In genomic region chr3:89653231-89653954, GRCm38 (mm10) we compare ENCODE assay signal across 14 mouse cellular contexts.
DNase-seq lines count a peak whose midpoint lies in the region; ATAC-seq and TF ChIP-seq lines count a peak whose summit lies in the region.
"Had no signal": no experiment of that assay in that cellular context is flagged by ENCODE, and none has a peak within 500 bp of the region (broad histone marks: within the 10 kb centered on the region; RNA-seq: fewer than 3 reads in every experiment).

No protein-coding gene starts in this region.

- H3K27me3 ChIP-seq in stomach, embryonic 16.5 days (ENCODE audit: control insufficient read depth, insufficient read depth, low read length) = no peaks in the 10 kb centered on the region
- no peaks in the 10 kb centered on the region for H3K27me3 ChIP-seq in stomach, postnatal 0 days (ENCODE audit: control insufficient read depth, insufficient read depth, low read length)
- no peaks in the 10 kb centered on the region for H3K27me3 ChIP-seq in hindbrain, postnatal 0 days (ENCODE audit: insufficient read depth, low read length)
- no peaks in the 10 kb centered on the region for H3K27me3 ChIP-seq in neural tube, embryonic 15.5 days (replicated peaks)
- H3K27me3 ChIP-seq: embryonic facial prominence, embryonic 13.5 days had no signal

- TF ChIP-seq EP300 in stomach, postnatal 0 days (optimal IDR thresholded peaks at IDR 0.05) = no peak

- H3K4me2 ChIP-seq in stomach, embryonic 16.5 days (ENCODE audit: low read depth, low read length) = no peak overlapping the region
- no peak overlapping the region for H3K4me2 ChIP-seq in stomach, postnatal 0 days (replicated peaks; ENCODE audit: low read depth)
- H3K4me2 ChIP-seq in hindbrain, postnatal 0 days (ENCODE audit: low read depth, low read length) = no peak overlapping the region
- H3K4me2 ChIP-seq in neural tube, embryonic 15.5 days = no peak overlapping the region
- H3K4me2 ChIP-seq: embryonic facial prominence, embryonic 13.5 days; heart, embryonic 12.5 days had no signal

- H3K4me1 ChIP-seq in stomach, embryonic 16.5 days (ENCODE audit: control insufficient read depth, insufficient read depth, low read length) = 0 out of 2 replicates have a peak, but pooled peaks cover 2% of the 10 kb centered on the region
- H3K4me1 ChIP-seq in stomach, postnatal 0 days (replicated peaks; ENCODE audit: control insufficient read depth, insufficient read depth) = no peaks in the 10 kb centered on the region
- 0 out of 2 replicates have a peak, but pooled peaks cover 27% of the 10 kb centered on the region for H3K4me1 ChIP-seq in hindbrain, postnatal 0 days (ENCODE audit: insufficient read depth, low read length)
- peaks cover 55% of the 10 kb centered on the region for H3K4me1 ChIP-seq in neural tube, embryonic 15.5 days

- no peak overlapping the region for H3K4me3 ChIP-seq in stomach, embryonic 16.5 days (replicated peaks; ENCODE audit: low read length)
- H3K4me3 ChIP-seq in stomach, postnatal 0 days (ENCODE audit: low read depth, low read length) = no peak overlapping the region
- no peak overlapping the region for H3K4me3 ChIP-seq in hindbrain, postnatal 0 days (ENCODE audit: low read length)
- no peak overlapping the region for H3K4me3 ChIP-seq in neural tube, embryonic 15.5 days (replicated peaks)
- H3K4me3 ChIP-seq: embryonic facial prominence, embryonic 13.5 days; heart, embryonic 12.5 days had no signal

- no peak overlapping the region for H3K27ac ChIP-seq in stomach, embryonic 16.5 days (ENCODE audit: low read length)
- H3K27ac ChIP-seq in stomach, postnatal 0 days (replicated peaks) = no peak overlapping the region
- H3K27ac ChIP-seq in hindbrain, postnatal 0 days = peak overlapping the region; percentile 59
- peak overlapping the region; percentile 69 for H3K27ac ChIP-seq in neural tube, embryonic 15.5 days (replicated peaks)
- H3K27ac ChIP-seq: embryonic facial prominence, embryonic 13.5 days had no signal

- H3K9ac ChIP-seq in stomach, embryonic 16.5 days (ENCODE audit: low read length) = 0 out of 2 replicates have a peak overlapping the region, but pooled peaks have one; percentile 16
- H3K9ac ChIP-seq in stomach, postnatal 0 days (ENCODE audit: low read length) = no peak overlapping the region
- H3K9ac ChIP-seq in hindbrain, postnatal 0 days (replicated peaks; ENCODE audit: low read length) = no peak overlapping the region
- H3K9ac ChIP-seq in neural tube, embryonic 15.5 days (replicated peaks) = no peak overlapping the region
- H3K9ac ChIP-seq: embryonic facial prominence, embryonic 13.5 days; heart, embryonic 12.5 days had no signal

- no peaks in the 10 kb centered on the region for H3K36me3 ChIP-seq in stomach, embryonic 16.5 days (ENCODE audit: control insufficient read depth, insufficient read depth, low read length)
- H3K36me3 ChIP-seq in stomach, postnatal 0 days (ENCODE audit: control insufficient read depth, insufficient read depth, low read length) = no peaks in the 10 kb centered on the region
- 0 out of 2 replicates have a peak, but pooled peaks cover 3% of the 10 kb centered on the region for H3K36me3 ChIP-seq in hindbrain, postnatal 0 days (ENCODE audit: insufficient read depth, low read length)
- H3K36me3 ChIP-seq in neural tube, embryonic 15.5 days = no peaks in the 10 kb centered on the region
- H3K36me3 ChIP-seq: embryonic facial prominence, embryonic 13.5 days; heart, embryonic 12.5 days had no signal

- peak; percentile 28 for DNase-seq in embryo, embryonic 10.5 days (ENCODE audit: low spot score)
- no peak for DNase-seq in embryo, embryonic 10 days (ENCODE audit: low spot score)
- no peak for DNase-seq in stomach, postnatal 0 days (ENCODE audit: low spot score)
- DNase-seq in hindbrain, postnatal 0 days (ENCODE audit: low spot score) = peak; percentile 67
- DNase-seq in layer of hippocampus, adult 18-20 months (ENCODE audit: low spot score in 2 of 2) = no peak
- DNase-seq in cerebellum, postnatal 4 days (ENCODE audit: low spot score in 2 of 2) = no peak
- DNase-seq: adrenal gland, postnatal 36 days; cerebellum, adult 18-20 months; spleen, adult 18-20 months; thymus, adult 2 months had no signal

- WGBS in stomach, embryonic 16.5 days = 58% methylated on average over 12 of the region's 12 CpGs
- WGBS in stomach, postnatal 0 days = 66% methylated on average over 12 of the region's 12 CpGs
- WGBS in hindbrain, postnatal 0 days = 32% methylated on average over 12 of the region's 12 CpGs
- WGBS in neural tube, embryonic 15.5 days = 14% methylated on average over 12 of the region's 12 CpGs

- H3K9me3 ChIP-seq in stomach, embryonic 16.5 days (replicated peaks; ENCODE audit: control insufficient read depth, low read length) = no peaks in the 10 kb centered on the region
- H3K9me3 ChIP-seq in stomach, postnatal 0 days (ENCODE audit: control insufficient read depth, low read length) = no peaks in the 10 kb centered on the region
- H3K9me3 ChIP-seq in hindbrain, postnatal 0 days (ENCODE audit: low read length) = no peaks in the 10 kb centered on the region
- no peaks in the 10 kb centered on the region for H3K9me3 ChIP-seq in neural tube, embryonic 15.5 days (replicated peaks)
- H3K9me3 ChIP-seq: embryonic facial prominence, embryonic 13.5 days; heart, embryonic 12.5 days had no signal

- ATAC-seq in stomach, embryonic 16.5 days (ENCODE audit: insufficient read depth, low FRiP score) = no peak
- ATAC-seq in stomach, postnatal 0 days (ENCODE audit: low FRiP score, low TSS enrichment) = no peak
- peak; percentile 76 for ATAC-seq in hindbrain, postnatal 0 days
- ATAC-seq in neural tube, embryonic 15.5 days (ENCODE audit: low FRiP score) = peak; percentile 51

- TF ChIP-seq CTCF in stomach, postnatal 0 days (IDR thresholded peaks at IDR 0.05; ENCODE audit: low read depth) = no peak
- no peak for TF ChIP-seq CTCF in hindbrain, postnatal 0 days (IDR thresholded peaks at IDR 0.05; ENCODE audit: low read depth)

Comparison
In these comparisons a context has a peak if more than half of its experiments do, and no peak if none do; other contexts are left out.
1. DNase-seq: peak in embryo, embryonic 10.5 days (single experiment) and hindbrain, postnatal 0 days (single experiment); none in embryo, embryonic 10 days (single experiment), stomach, postnatal 0 days (single experiment), layer of hippocampus, adult 18-20 months (0 of 2) and cerebellum, postnatal 4 days (0 of 2).
2. ATAC-seq: peak in hindbrain, postnatal 0 days (single experiment) and neural tube, embryonic 15.5 days (single experiment); none in stomach, embryonic 16.5 days (single experiment) and stomach, postnatal 0 days (single experiment).
3. H3K27ac ChIP-seq: peak in hindbrain, postnatal 0 days (single experiment) and neural tube, embryonic 15.5 days (single experiment); none in stomach, embryonic 16.5 days (single experiment) and stomach, postnatal 0 days (single experiment).